Mouse (Mus musculus): Measurements from ENCODE around the gene Ube2j1.

DNA sequence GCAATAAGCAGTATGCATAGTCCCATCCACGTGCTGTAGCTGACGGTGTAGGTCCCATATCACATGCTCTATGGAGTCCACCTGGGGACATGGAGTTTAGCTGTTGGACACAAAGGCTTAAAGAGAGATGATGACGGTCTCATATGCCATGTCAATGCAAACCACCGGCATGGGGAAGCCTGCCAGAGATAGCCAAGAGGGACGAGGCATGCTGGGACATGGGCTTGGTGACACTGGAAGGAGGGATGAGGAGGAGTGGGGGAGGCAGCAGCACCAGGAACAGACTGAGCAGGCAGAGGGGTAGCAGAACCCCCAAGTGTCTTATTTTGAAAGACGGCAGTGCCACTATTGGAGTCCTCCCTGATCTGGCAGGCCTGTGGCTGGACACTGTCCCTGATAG is 36.6 kb downstream of the Ube2j1 start:
- TF ChIP-seq CTCF (IDR thresholded peaks at IDR 0.05; ENCODE audit: borderline replicate concordance, extremely low read depth, insufficient read depth, insufficient read length) (no peak), POLR2A (IDR thresholded peaks at IDR 0.05; ENCODE audit: borderline replicate concordance, extremely low read depth, insufficient read depth, insufficient read length, poor library complexity, severe bottlenecking) (no peak)
